Mouse (Mus musculus): ENCODE results near the gene Trim3.
A peak's percentile ranks its signal among the peaks of the same experiment; 100 is the strongest.

The Trim3 gene

GRCm38 (mm10) chr7:105633127-105633800 lies at the start of gene Trim3:
Gene Trim3, minus strand, starts transcription at chr7:105633571.
- peak; percentile 87 for DNase-seq (ENCODE audit: low read depth, low spot score)

- peak; percentile 85 for DNase-seq (ENCODE audit: low read depth, low spot score)
These were observed 17.5 kb upstream of the Trim3 start, which contains the start of gene Dnhd1 for GRCm38 (mm10) chr7:105650639-105651435. Gene Dnhd1, plus strand, starts transcription at chr7:105650827.

DNA sequence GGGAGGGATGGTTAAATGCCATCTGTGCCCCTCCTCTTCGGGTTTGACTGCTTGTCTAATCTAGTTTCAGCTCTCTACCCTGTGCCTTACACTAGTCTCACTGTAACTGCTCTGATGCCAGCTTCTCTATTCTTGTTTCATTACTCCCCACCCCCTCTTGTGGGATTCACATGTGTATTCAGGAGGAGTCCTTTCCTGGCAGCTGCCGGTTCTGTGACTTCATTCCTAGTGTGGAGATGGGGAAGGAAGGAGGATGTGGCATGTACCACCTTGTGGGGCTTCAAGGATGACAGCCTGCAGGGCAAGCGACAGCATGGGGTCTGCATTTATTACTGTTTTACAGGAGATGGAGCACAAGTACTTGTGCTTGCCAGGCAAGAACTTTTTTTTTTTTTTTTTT lies 8.6 kb upstream of the Trim3 start:
- no peak for DNase-seq (ENCODE audit: low read depth, low spot score)

DNA sequence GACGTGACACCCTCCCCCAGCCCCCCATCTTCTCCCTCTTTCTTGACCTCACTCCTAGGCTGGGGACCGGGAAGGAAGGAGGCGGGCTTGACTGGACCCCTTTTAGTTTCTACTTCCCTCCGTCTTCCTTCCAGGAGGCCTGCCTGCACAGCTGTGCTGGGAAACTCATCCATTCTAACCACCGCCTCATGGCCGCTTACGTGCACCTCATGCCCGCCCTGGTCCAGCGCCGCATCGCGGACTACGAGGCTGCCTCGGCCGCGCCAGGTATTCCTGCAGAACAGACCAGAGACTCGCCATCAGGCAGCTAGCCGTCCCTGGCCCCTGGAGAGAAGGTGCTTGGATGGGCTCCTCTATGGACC lies 7.5 kb upstream of the Trim3 start:
- no peak for DNase-seq (ENCODE audit: low read depth, low spot score)

GRCm38 (mm10) chr7:105640233-105640893 lies 7.0 kb upstream of the Trim3 start, which contains the start of the genes Arfip2 and Gm45799:
Gene Arfip2, minus strand, starts transcription at chr7:105640416.
Gene Gm45799, plus strand, starts transcription at chr7:105640552.
- peak; percentile 98 for DNase-seq (ENCODE audit: low read depth, low spot score)

GRCm38 (mm10) chr7:105639756-105640155 lies 6.4 kb upstream of the Trim3 start, which contains the start of gene Timm10b:
Gene Timm10b, plus strand, starts transcription at chr7:105640056.
- no peak for DNase-seq (ENCODE audit: low read depth, low spot score)

GRCm38 (mm10) chr7:105639304-105639703 lies 5.9 kb upstream of the Trim3 start:
- no peak for DNase-seq (ENCODE audit: low read depth, low spot score)

DNA sequence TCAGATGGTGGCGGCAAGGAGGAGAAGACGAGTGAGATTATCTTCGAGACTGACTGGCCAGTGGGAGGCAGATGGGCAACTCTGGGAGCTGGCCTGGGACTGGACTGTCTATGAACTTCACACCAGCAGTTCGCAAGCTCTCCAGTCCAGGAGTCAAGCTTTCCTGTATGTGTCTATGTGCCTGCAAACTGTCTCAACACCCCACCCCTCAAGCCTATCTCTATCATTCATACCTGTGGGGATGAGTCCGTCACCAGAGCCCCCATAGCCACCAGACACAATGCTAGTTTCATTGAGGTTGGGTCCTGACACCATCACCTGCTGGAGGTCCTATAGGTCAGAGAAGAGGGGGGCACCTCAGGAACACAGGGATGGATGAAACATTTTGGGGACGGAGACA lies 5.4 kb upstream of the Trim3 start:
- no peak for DNase-seq (ENCODE audit: low read depth, low spot score)

DNA sequence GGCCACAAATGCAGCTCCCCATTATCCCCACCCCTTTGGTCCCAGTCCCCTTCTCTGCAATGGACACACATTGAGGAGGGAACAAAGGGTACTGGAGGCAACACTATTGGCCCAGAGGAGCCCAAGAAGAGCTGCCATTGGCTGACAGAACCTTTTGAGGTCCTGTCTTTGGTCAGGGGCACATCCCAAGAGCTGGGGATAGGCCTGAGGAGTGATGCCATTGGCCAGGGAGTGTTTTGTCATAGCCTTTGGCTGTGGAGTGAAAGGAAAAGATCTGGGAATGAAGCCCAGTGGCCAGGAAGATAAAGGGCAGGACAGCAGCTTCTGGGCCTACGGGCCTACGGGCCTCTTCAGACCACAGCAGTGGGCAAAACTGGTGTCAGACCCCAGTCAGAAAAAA lies 2.4 kb upstream of the Trim3 start:
- DNase-seq (ENCODE audit: low read depth, low spot score) = no peak

DNA sequence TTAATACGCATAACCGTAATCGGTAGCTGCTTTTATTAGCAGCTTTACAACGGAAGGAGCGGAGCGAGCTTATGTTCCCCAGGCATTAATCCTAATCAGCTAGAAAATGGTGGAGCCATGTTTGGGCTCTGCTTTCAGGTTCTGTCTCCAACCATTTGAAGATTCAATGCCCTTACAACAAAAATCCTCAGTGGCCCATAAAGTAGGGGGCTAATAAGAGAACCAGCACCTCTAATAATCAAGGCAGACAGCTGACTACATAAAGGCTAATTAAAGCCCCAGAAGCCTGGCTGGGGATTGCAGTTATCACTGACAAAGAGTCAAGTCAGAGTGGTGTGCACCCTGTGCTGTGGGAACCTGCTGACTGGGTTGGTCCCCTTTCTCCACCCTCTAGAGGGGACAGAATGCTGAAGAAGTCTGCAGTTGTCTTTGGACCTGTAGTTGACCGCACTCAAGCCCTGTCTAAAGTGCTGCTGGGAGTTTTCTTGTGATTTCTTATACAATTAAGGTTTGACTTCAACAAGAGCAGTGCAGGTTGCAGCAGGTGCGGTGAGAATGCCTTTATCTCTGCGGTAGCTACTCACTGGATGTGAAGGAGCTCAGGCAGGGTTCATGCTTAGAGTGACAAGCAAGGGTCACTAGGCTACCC lies 1.0 kb upstream of the Trim3 start:
- no peak for DNase-seq (ENCODE audit: low read depth, low spot score)

- DNase-seq (ENCODE audit: low read depth, low spot score) = no peak
These were observed 397 bp upstream of the Trim3 start for GRCm38 (mm10) chr7:105633801-105634135.

DNA sequence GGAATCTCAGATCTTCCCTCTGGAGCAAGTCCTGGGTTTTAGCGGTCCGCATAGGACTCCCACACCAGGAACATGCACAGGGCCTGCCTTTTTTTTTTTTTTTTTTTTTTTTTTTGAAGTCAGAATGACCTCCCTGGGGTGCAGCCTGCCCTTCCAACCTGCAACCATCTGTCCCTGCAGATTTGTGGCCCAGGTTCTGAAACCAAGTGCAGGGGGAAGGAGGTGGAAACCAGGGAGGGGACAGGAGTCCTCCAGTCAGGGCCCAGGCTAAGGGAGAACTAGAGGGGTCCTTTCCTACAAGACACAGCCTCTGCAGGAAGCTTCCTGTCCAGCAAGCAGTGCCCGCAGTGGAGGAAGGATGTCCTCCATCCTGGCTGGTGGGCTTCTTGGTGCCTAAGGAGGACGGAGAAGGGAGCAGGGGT lies 809 bp downstream of the Trim3 start:
- no peak for DNase-seq (ENCODE audit: low read depth, low spot score)

DNA sequence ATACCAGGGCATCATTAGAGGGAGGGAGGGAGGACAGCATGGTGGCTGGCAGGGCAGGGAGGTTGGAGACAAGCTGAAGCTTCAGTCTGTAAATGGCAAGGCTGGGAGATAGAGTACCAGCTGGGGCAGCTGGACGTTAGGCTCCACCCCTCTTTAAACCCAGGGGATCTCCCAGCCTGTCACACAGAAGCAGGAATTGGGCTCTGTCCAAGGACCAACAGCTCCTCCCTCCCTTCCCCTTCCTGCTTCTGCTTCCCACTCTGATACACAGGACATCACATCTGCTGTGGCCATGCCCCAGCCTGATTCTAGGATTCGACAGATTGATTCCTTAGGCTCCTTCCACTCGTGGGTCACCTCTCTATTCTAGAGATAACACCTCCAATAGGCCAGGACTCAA lies 4.7 kb downstream of the Trim3 start:
- DNase-seq (ENCODE audit: low read depth, low spot score) = peak; percentile 32

GRCm38 (mm10) chr7:105625397-105625796 lies 8.0 kb downstream of the Trim3 start:
- no peak for DNase-seq (ENCODE audit: low read depth, low spot score)

- no peak for DNase-seq (ENCODE audit: low read depth, low spot score)
These were observed 11.6 kb downstream of the Trim3 start for GRCm38 (mm10) chr7:105621646-105622292.

DNA sequence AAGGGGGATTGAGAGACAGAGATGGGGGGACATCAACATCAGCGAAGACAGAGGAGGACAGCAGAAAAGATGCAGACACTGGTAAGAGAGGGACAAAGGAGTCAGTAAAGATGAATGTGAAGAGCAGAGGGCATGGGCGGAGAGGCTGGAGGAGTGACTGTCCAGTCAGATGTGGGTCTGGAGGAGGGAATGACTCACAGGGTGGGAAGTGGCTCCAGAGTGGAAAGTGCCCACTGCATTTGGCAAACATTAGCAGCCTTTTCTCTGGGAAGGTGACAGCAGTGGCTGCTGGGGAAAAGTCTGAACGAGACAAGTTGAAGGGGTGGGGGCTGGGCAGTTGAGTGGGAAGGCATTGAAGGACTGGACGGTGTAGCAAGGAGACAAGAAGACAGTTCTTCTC lies 12.3 kb downstream of the Trim3 start:
- DNase-seq (ENCODE audit: low read depth, low spot score) = no peak

- no peak for DNase-seq (ENCODE audit: low read depth, low spot score)
These were observed 13.7 kb downstream of the Trim3 start for GRCm38 (mm10) chr7:105619701-105620100.

GRCm38 (mm10) chr7:105617810-105618209 lies 15.6 kb downstream of the Trim3 start:
- DNase-seq (ENCODE audit: low read depth, low spot score) = no peak

- no peak for DNase-seq (ENCODE audit: low read depth, low spot score)
These were observed 16.8 kb downstream of the Trim3 start for GRCm38 (mm10) chr7:105616561-105616960.

GRCm38 (mm10) chr7:105615720-105616119 lies 17.7 kb downstream of the Trim3 start:
- no peak for DNase-seq (ENCODE audit: low read depth, low spot score)

DNA sequence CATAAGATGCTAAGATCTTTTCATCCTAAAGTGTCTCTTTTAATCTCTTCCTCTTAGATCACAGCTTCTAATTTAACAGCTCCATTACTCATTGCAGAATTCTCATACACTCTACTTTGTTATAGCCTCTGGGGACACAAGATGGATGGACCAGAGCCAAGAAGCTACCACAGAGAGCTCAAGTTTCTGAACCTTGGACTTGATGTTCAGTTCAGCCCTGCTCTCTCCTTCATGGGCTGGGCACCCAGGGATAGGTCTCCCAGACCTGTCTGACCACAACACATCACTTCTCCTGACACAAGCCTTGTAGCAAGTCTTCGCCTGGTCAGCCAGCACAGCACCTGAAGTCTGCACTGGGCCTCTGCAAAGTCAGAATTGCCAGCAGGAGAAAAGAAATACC lies 19.0 kb downstream of the Trim3 start:
- no peak for DNase-seq (ENCODE audit: low read depth, low spot score)

Measured in mesoderm, embryonic 11.5 days (tissue).